Mouse (Mus musculus) E14TG2a.4 (cell line): ENCODE measurements around the gene Fmr1.

Source experiments
- H3K27me3 ChIP-seq: 2 replicates; pipeline ENCODE4 v1.6.1; 2014; ENCODE audit warnings: low read length, control low read depth; ENCODE audit not compliant: insufficient read depth
- H3K36me3 ChIP-seq: 2 replicates; pipeline ENCODE4 v1.6.1; 2014; ENCODE audit warnings: low read length, control low read depth; ENCODE audit not compliant: insufficient read depth
- H3K4me1 ChIP-seq: replicated peaks from 2 replicates; pipeline ENCODE4 v1.6.1; 2014; ENCODE audit warnings: low read depth, low read length, control low read depth
- H3K4me3 ChIP-seq: replicated peaks from 2 replicates; pipeline ENCODE4 v1.5.1; 2014; ENCODE audit warnings: mild to moderate bottlenecking, low read length
- H3K9me3 ChIP-seq: 2 replicates; pipeline ENCODE4 v1.6.1; 2014; ENCODE audit warnings: low read length, control low read depth
- CTCF ChIP-seq: conservative IDR thresholded peaks from 2 replicates; pipeline ENCODE4 v1.5.1; 2014; ENCODE audit warnings: low read length
- NANOG ChIP-seq: IDR thresholded peaks from 2 replicates; pipeline ENCODE4 v1.6.1; 2014; ENCODE audit warnings: borderline replicate concordance, low read length, mixed read lengths
- POU5F1 ChIP-seq: IDR thresholded peaks from 2 replicates; pipeline ENCODE4 v1.6.1; 2014; ENCODE audit warnings: low read length, borderline replicate concordance

Fmr1 gene

DNA sequence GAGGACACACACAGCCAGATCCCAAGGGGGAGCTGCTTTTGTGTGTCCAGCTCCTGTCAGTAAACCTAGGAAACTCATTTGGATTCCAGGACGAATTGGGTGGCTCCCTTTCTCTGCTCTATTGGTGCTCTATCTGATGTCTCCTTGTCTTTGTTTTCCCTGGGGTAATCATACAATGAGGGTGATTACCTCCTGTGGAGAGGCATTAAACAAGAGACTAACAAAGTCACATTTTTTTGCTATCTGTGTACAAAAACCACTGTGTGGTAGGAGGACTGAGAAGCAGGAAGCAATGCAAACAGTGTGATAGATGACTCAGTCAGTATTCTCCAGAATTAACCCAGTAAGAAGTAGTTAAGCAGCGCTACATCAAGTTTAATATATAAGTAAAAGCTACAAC is 61.7 kb downstream of the Fmr1 start:
- no peak overlapping the region for H3K4me3 ChIP-seq
- H3K36me3 ChIP-seq, result no peaks in the 10 kb centered on the region
- TF ChIP-seq CTCF, result no peak
- TF ChIP-seq POU5F1, result no peak
- TF ChIP-seq NANOG, result peak; percentile 68; the same call in 1 of the 2 replicates
- no peaks in the 10 kb centered on the region for H3K9me3 ChIP-seq
- H3K4me1 ChIP-seq, result 0 out of 2 replicates have a peak, but pooled peaks cover 6% of the 10 kb centered on the region
- H3K27me3 ChIP-seq, result no peaks in the 10 kb centered on the region

DNA sequence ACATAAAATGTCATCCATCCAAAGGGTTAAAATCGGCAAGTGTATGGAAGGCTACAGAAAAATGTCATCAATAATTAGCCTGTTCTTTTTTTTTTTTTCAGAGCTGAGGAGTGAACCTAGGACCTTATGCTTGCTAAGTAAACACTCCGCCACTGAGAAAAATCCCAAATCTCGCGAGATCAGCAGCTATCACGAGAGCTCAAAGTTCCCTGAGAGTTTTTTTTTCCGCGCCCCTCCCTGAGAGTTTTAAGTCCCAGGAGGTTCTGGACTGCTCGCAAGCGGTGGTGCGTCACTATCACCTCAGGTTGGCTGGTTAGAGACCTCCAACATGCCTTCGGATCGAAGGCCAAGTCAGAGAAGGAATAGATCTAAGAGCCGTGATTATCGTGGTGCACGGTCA is 83.3 kb downstream of the Fmr1 start, which contains the start of gene Fmr1nb:
Gene Fmr1nb (plus strand): TSS at position 234 of the 400 bp plus-strand sequence.
- TF ChIP-seq POU5F1 (no peak), CTCF (no peak), NANOG (no peak)
- H3K27me3 ChIP-seq, result no peaks in the 10 kb centered on the region
- no peaks in the 10 kb centered on the region for H3K4me1 ChIP-seq
- no peaks in the 10 kb centered on the region for H3K9me3 ChIP-seq
- no peaks in the 10 kb centered on the region for H3K36me3 ChIP-seq
- peak within 1 kb of the TSS; percentile 81 for H3K4me3 ChIP-seq
